Mouse (Mus musculus) ZHBTc4 (cell line): ENCODE measurements around the gene Tbc1d8.

Experiments
- DNase-seq: peaks from one replicate; pipeline ENCODE4 v3.0.0-alpha.2; 2011; ENCODE audit warnings: low read depth, low spot score

Gene Tbc1d8

GRCm38 (mm10) chr1:39367045-39367444 lies 111.5 kb downstream of the Tbc1d8 start:
- no peak for DNase-seq

DNA sequence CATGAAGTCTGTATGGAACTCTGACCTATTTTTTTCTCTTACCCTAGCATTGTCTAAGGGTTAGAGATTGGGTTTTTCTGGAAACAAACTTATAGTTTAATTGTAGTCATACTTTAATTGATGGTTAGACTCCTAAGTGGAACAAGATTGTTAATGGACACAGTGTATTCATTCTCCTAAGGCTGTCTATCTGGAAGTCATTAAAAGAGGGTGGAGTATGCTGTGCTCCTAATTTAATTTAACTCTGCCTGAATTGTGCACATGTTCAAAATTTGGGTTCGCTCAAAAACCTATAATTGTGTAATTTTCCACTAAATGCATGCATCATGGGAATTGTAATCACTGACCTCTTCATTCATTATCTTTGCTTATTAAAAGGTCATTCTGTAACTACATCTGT lies 113.0 kb downstream of the Tbc1d8 start:
- no peak for DNase-seq

GRCm38 (mm10) chr1:39362515-39362893 lies 116.1 kb downstream of the Tbc1d8 start:
- peak; percentile 57 for DNase-seq

- peak; percentile 65 for DNase-seq
These were observed 116.6 kb downstream of the Tbc1d8 start for GRCm38 (mm10) chr1:39361754-39362514.

DNA sequence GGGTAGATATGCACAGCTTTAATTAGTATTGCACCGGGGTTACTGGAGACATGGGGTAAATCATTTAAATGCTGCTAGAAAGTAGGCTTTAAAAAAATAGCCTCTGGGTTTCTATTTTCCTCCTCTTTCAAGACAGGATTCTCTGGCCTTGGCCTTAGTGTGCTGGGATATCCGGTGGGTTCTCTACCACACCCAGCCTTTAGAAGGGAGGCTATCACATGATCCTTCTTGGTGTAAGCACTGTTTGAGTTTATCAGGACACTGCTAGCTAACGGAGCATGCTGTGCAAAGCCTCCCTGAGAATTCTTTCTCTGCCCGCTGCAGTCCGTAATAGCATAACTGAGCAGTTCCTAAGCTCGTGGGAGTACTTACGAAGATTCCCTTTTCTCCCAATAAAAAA lies 129.1 kb downstream of the Tbc1d8 start:
- DNase-seq: peak; percentile 64

- DNase-seq: peak; percentile 64
These were observed 129.6 kb downstream of the Tbc1d8 start for GRCm38 (mm10) chr1:39349001-39349400.

DNA sequence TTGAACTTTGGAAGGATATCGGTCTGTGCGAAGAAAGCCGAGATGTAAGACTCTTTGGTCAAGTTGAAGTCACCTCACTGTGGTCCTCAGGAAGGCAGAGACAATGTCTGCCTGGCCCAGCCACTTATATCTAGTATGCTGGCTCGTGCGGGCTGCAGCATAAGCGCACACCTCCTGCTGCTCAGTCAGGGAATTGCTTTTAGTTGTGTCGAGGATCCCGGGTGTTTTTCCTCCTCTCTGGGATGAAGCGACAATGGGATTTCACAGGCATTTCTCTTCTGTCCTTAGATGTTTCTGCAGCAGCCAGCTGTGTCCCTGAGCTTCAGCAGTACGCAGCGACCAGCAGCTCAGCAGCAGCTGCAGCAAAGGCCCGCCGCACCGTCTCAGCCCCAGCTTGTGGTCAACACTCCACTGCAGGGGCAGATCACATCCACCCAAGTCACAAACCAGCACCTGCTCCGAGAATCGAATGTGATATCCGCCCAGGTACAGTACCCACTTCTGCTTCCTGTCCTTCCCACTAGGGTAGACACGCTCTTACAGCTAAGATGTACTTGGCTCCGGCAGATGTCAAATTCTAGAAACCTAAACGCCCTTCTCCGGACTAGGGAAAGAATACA lies 133.5 kb downstream of the Tbc1d8 start:
- peak; percentile 73 for DNase-seq

DNA sequence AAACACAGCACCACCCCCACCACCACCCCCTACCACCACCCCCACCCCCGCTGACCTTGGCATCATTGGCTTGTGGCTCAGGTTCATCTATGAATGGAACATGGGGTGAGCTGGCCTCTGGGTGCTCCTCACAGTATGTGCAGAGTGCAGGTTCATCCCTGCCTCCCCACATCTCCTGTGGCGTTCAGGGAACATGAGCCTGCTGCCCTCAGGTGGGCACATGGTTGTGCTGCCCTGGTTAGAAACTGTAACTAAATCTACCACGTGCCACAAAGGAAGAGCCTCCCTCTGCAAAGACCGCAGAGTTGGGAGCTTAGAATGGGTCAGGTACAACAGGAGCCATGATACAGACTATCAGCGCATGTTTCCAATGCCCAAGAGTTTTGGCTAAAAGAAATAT lies 135.3 kb downstream of the Tbc1d8 start:
- no peak for DNase-seq

DNA sequence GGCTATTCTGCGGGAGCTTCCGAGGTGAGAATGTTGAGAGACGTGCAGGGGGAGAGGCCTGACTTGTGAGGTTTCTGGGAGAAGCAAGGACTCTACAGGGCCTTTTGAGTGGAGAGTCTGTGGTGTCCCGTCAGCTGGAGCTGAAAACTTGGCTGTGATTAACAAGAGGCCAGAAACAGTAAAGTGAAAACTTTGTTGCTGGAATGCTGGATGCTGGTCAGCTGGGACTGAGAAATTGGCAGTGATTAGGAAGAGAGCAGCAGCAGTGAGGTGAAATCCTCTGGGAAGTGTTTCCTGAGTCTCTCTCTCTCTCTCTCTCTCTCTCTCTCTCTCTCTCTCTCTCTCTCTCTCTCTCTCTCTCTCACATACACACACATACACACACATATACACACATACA lies 136.7 kb downstream of the Tbc1d8 start:
- DNase-seq: no peak

- peak; percentile 83 for DNase-seq
These were observed 137.9 kb downstream of the Tbc1d8 start for GRCm38 (mm10) chr1:39340647-39341046.

DNA sequence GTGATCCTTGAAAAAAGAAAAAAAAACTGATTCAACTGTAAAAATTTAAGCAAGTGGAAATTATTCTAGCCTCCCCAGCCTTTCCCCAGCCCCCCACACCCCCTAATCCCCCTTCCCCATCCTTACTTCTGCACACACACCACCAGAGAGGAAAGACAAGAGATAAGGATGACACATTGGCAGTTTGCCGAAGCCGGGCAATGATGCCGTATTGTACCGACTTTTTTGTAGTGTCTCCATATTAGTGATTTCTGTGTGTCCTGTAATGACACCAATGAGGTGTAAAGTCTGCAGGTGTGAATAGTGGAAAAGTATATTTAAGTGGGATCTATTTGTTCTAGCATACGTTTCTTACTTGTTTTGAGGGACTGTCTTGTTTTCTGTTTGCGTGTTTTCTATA lies 138.4 kb downstream of the Tbc1d8 start:
- no peak for DNase-seq

GRCm38 (mm10) chr1:39339455-39339854 lies 139.1 kb downstream of the Tbc1d8 start:
- no peak for DNase-seq

GRCm38 (mm10) chr1:39338831-39339230 lies 139.7 kb downstream of the Tbc1d8 start:
- no peak for DNase-seq

DNA sequence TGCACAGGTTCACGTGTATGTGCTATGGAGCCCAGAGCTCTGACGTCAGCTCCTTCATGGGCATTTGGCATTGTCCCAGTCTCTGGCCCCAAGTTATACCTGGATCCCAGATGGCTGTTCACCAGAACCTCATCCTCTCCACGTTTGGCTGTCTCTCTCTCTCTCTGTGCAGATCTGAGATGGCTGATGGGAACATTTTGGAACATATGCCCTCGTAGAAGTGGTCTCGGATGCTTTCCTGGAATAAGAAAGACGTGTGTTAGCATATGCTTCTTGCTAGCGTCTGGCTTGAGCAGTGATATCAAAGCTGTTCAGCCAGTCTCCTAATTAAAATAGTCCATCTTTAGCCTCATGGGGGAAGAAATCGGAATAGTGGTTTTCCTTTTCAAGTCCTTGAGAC lies 141.8 kb downstream of the Tbc1d8 start:
- DNase-seq: no peak

DNA sequence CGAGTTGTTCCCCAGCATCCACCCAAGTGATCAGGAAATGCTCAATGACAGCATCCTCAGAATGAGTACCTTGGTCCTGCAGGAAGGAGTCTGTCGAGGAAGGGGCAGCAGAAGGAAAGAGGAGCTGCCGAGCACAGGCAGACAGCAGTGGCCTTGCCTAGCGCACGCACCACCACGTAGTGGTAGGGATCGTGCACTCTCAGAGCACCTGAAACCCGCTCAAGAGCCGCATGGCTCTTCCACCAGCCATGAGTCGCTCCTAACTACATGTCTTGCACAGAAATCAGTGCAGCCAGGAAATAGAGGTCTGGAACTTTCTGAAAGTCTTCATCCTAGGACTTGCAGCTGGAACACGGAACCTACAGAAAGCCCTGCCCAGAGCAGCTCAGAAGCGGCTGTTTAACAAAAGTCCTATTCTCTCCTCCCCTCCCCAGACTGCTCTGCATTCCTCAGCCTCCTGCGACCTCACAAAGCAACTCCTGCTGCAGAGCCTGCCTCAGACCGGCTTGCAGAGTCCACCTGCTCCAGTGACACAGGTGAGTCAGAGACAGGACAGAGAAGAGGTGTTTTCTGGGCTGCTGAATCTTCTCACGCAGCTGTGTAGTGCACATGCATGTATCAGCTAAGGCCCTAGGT lies 142.9 kb downstream of the Tbc1d8 start:
- DNase-seq: peak; percentile 63

DNA sequence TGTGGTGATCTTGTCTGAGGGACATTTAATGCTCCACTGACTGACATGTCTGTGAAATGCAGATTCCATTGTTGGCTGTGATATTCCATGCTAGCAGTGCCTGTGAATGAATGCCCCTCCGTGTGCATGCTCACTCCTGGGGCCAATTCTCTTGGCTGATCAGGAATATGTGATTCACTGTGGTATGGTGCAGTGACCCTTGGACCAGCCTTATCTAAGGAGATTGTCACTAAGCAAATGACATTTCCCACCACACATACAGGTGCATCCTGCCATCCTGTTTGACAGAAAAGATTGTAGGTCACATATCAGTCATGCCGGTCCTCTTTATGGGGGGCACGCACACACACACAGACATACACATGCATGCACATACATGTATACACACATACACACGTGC lies 146.1 kb downstream of the Tbc1d8 start:
- no peak for DNase-seq

GRCm38 (mm10) chr1:39330857-39331594 lies 147.5 kb downstream of the Tbc1d8 start:
- no peak for DNase-seq

- no peak for DNase-seq
These were observed 151.0 kb downstream of the Tbc1d8 start for GRCm38 (mm10) chr1:39327546-39327945.

DNA sequence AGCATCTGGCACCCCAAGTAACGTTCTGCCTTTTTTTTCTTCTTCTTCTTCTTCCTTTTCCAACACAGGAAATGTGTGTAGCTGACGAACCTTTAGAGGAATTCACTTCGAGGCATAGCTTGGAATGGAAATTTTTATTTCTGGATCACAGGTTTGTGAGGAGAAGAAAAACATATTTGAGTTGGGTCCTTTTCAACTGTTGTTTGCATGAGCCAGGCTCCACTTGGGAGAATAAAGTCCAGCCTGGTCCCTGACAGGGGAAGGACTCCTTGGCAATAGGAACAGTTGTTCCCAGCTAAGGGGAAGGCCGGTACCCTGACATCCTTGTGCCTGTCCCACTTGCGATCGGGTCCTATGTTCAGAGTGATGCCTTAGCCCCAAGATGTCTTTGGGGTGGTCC lies 153.3 kb downstream of the Tbc1d8 start:
- no peak for DNase-seq

DNA sequence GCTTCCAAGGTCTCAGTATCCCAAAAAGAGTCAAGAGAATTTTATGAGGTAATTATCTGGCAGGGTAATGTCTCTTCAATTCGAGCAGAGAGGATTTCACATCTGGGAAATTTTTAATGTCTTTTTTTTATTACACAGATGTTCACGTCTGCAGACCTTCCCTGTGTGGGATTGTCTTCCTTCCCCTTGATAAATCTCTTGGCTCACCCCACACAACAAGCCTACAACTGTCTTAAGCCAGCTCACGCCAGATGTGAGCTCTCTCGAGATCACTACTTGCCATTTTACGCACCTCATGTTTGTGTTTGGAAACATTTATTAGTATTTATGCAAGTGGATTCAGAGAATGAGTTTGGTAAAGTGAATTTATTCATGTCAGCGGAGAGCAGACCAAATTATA lies 156.6 kb downstream of the Tbc1d8 start:
- DNase-seq: no peak
